Mouse (Mus musculus) thymus, postnatal 25 days (tissue): ENCODE measurements at regions not wholly inside any gene's neighbourhood (a gene's known extent, or its start where the extent isn't known, plus 50 kb on each side); places are given as distances from the start of the nearest gene placed in this dataset.

ENCODE experiments used
- DNase-seq: peaks from one replicate; pipeline ENCODE4 v3.0.0; 2022

DNA sequence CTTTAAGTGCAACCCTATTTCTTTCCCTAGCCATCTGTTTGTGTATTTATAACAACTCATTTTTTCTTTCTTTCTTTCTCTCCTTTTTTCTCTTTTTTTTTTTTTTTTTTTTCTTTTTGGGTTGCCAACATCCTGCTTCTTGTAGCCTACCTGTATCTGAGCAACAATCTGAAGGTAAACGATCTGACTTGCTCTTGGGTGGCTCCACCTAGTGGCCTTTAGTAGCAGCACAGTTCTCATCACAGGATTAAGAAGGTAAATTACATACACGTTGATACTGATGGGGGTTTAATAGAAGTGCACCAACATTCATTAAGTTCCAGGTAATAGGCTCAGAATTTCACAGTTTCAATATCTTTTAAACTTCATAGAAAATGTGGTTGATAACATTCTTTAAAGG, 752.1 kb downstream of the Inhba start:
- peak; percentile 52 for DNase-seq

- no peak for DNase-seq
Measured at GRCm38 (mm10) chr13:16769409-16769808, 757.8 kb downstream of the Inhba start.

DNA sequence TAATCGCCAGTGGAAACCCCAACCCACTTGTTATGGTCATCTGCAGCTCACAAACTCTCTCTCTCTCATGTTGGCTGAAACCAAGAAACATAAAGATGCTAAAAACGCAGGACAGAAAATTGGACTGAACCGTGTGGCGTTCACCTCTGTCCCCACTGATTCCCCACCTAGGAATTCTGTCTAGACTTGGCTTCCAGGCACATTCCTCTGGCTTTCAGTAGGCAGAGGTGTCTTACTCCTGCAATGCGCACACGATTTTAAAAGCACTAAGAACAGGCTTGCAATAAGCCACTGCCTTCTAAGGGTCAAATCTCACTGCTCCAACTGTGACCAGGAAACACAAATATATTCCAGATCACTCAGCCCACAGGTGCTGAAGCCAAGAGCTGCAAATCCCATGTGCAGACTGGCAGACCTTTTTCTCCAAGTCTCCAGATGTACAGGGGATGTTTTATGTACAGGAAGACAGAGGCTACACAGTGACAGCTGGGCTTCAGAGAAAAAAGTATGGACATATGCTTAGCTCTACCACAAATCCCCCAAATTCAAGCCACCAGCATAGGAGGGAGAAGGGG, 758.3 kb downstream of the Inhba start:
- no peak for DNase-seq

GRCm38 (mm10) chr13:16771845-16772244, 760.2 kb downstream of the Inhba start:
- no peak for DNase-seq

DNA sequence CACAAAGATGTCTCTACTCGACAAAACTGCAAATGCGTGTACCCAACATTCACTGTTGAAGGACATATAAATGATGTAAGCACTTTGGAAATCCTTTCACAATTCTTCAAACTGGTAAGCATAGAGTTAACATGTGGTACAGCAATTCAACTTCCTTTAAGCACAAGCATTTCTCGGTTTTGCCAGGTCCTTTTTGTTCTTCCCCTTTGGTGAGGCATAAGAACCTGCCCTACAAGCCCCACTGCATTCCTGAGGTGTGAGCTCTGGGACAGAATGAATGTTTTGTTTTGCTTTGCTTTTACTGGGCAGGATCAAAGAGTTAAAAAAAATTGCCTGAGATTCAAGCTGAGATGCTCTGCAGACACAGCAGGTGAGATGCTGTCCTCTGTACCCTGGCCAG, 793.9 kb downstream of the Inhba start:
- no peak for DNase-seq
